Mouse (Mus musculus): Measurements from ENCODE around the gene Astn1. TPM values are rescaled to one million over a fixed set of nuclear protein-coding genes. Genes with fewer than 3 reads are reported as not detected.

Gene Astn1
- polyA plus RNA-seq, 1 experiment from 2014 or later, result 0.38 TPM

GRCm38 (mm10) chr1:158355177-158356050 is 6.7 kb upstream of the Astn1 start:
- no peak overlapping the region for H3K9ac ChIP-seq (ENCODE audit: low read depth, low read length)

GRCm38 (mm10) chr1:158356051-158356461 is 6.0 kb upstream of the Astn1 start, which contains the start of gene Brinp2:
Gene Brinp2 (minus strand): TSS chr1:158356326.
- H3K4me2 ChIP-seq (ENCODE audit: low read length), result peak within 1 kb of the TSS; percentile 79
- no peaks in the 10 kb centered on the region; the same call in 1 of the 2 replicates for H3K27me3 ChIP-seq (ENCODE audit: insufficient read depth, low read length)
- no peaks in the 10 kb centered on the region for H3K4me1 ChIP-seq (replicated peaks; ENCODE audit: insufficient read depth, low read length)
- H3K27ac ChIP-seq, result no peak within 1 kb of the TSS
- no peak for TF ChIP-seq CTCF (IDR thresholded peaks at IDR 0.05; ENCODE audit: low read depth)
- H3K9ac ChIP-seq (ENCODE audit: low read depth, low read length), result no peak within 1 kb of the TSS
- H3K36me3 ChIP-seq (ENCODE audit: insufficient read depth, low read length), result no peaks in the 10 kb centered on the region
- peak within 1 kb of the TSS; percentile 42 for H3K4me3 ChIP-seq (replicated peaks; ENCODE audit: low read depth, low read length)
- WGBS, result under 1% methylated on average over 30 of the region's 30 CpGs
- DNase-seq (ENCODE audit: low spot score) (peak; percentile 68), ATAC-seq (replicated peaks; ENCODE audit: low FRiP score, low read depth) (peak; percentile 95)
- no peaks in the 10 kb centered on the region for H3K9me3 ChIP-seq (replicated peaks; ENCODE audit: low read length)

More at GRCm38 (mm10) chr1:158355177-158356050, 6.7 kb upstream of the Astn1 start:
- H3K9me3 ChIP-seq (replicated peaks; ENCODE audit: low read length), result no peaks in the 10 kb centered on the region
- peak overlapping the region; percentile 42 for H3K4me3 ChIP-seq (replicated peaks; ENCODE audit: low read depth, low read length)
- TF ChIP-seq CTCF (IDR thresholded peaks at IDR 0.05; ENCODE audit: low read depth), result no peak
- H3K36me3 ChIP-seq (ENCODE audit: insufficient read depth, low read length), result no peaks in the 10 kb centered on the region
- 9% methylated on average over 28 of the region's 28 CpGs for WGBS
- H3K4me1 ChIP-seq (replicated peaks; ENCODE audit: insufficient read depth, low read length), result no peaks in the 10 kb centered on the region
- ATAC-seq (replicated peaks; ENCODE audit: low FRiP score, low read depth) (no peak), DNase-seq (ENCODE audit: low spot score) (peak; percentile 16)
- peak overlapping the region; percentile 79 for H3K4me2 ChIP-seq (ENCODE audit: low read length)
- H3K27me3 ChIP-seq (ENCODE audit: insufficient read depth, low read length), result no peaks in the 10 kb centered on the region; the same call in 1 of the 2 replicates
- no peak overlapping the region for H3K27ac ChIP-seq

- H3K9ac ChIP-seq (ENCODE audit: low read depth, low read length), result no peak overlapping the region
Observed at GRCm38 (mm10) chr1:158362292-158363101, 424 bp downstream of the Astn1 start.

GRCm38 (mm10) chr1:158364461-158364860 is 2.4 kb downstream of the Astn1 start:
- Histone ChIP-seq H3K27me3 (ENCODE audit: insufficient read depth, low read length) (peaks cover 11% of the 10 kb centered on the region; the same call in 1 of the 2 replicates), H3K4me2 (ENCODE audit: low read length) (no peak overlapping the region), H3K36me3 (ENCODE audit: insufficient read depth, low read length) (no peaks in the 10 kb centered on the region), H3K4me1 (replicated peaks; ENCODE audit: insufficient read depth, low read length) (0 out of 2 replicates have a peak, but pooled peaks cover 3% of the 10 kb centered on the region), H3K4me3 (replicated peaks; ENCODE audit: low read depth, low read length) (no peak overlapping the region), H3K9me3 (replicated peaks; ENCODE audit: low read length) (no peaks in the 10 kb centered on the region), H3K9ac (ENCODE audit: low read depth, low read length) (no peak overlapping the region), H3K27ac (no peak overlapping the region)
- ATAC-seq (replicated peaks; ENCODE audit: low FRiP score, low read depth), result no peak
- 69% methylated on average over 1 of the region's 1 CpGs for WGBS
- TF ChIP-seq CTCF (IDR thresholded peaks at IDR 0.05; ENCODE audit: low read depth), result no peak
- no peak for DNase-seq (ENCODE audit: low spot score)

More at GRCm38 (mm10) chr1:158362292-158363101, 424 bp downstream of the Astn1 start:
- Histone ChIP-seq H3K4me3 (replicated peaks; ENCODE audit: low read depth, low read length) (peak overlapping the region; percentile 28), H3K27me3 (ENCODE audit: insufficient read depth, low read length) (peaks cover 11% of the 10 kb centered on the region; the same call in 1 of the 2 replicates), H3K4me1 (replicated peaks; ENCODE audit: insufficient read depth, low read length) (0 out of 2 replicates have a peak, but pooled peaks cover 3% of the 10 kb centered on the region), H3K4me2 (ENCODE audit: low read length) (peak overlapping the region; percentile 59), H3K27ac (no peak overlapping the region), H3K36me3 (ENCODE audit: insufficient read depth, low read length) (no peaks in the 10 kb centered on the region), H3K9me3 (replicated peaks; ENCODE audit: low read length) (no peaks in the 10 kb centered on the region)
- WGBS, result under 1% methylated on average over 30 of the region's 37 CpGs
- ATAC-seq (replicated peaks; ENCODE audit: low FRiP score, low read depth) (no peak; the same call in 1 of the 2 replicates), DNase-seq (ENCODE audit: low spot score) (no peak)
- no peak for TF ChIP-seq CTCF (IDR thresholded peaks at IDR 0.05; ENCODE audit: low read depth)

- Histone ChIP-seq H3K4me2 (ENCODE audit: low read length) (no peak overlapping the region), H3K36me3 (ENCODE audit: insufficient read depth, low read length) (no peaks in the 10 kb centered on the region), H3K4me1 (replicated peaks; ENCODE audit: insufficient read depth, low read length) (no peaks in the 10 kb centered on the region), H3K27ac (no peak overlapping the region), H3K4me3 (replicated peaks; ENCODE audit: low read depth, low read length) (no peak overlapping the region), H3K9ac (ENCODE audit: low read depth, low read length) (no peak overlapping the region), H3K9me3 (replicated peaks; ENCODE audit: low read length) (no peaks in the 10 kb centered on the region), H3K27me3 (ENCODE audit: insufficient read depth, low read length) (no peaks in the 10 kb centered on the region)
- DNase-seq (ENCODE audit: low spot score) (no peak), ATAC-seq (replicated peaks; ENCODE audit: low FRiP score, low read depth) (no peak)
- WGBS, result 35% methylated on average over 6 of the region's 6 CpGs
- no peak for TF ChIP-seq CTCF (IDR thresholded peaks at IDR 0.05; ENCODE audit: low read depth)
Observed at GRCm38 (mm10) chr1:158382277-158382676, 20.2 kb downstream of the Astn1 start.

- Histone ChIP-seq H3K27me3 (ENCODE audit: insufficient read depth, low read length) (no peaks in the 10 kb centered on the region), H3K27ac (no peak overlapping the region), H3K4me3 (replicated peaks; ENCODE audit: low read depth, low read length) (no peak overlapping the region), H3K36me3 (ENCODE audit: insufficient read depth, low read length) (no peaks in the 10 kb centered on the region), H3K4me1 (replicated peaks; ENCODE audit: insufficient read depth, low read length) (no peaks in the 10 kb centered on the region), H3K4me2 (ENCODE audit: low read length) (no peak overlapping the region), H3K9me3 (replicated peaks; ENCODE audit: low read length) (no peaks in the 10 kb centered on the region), H3K9ac (ENCODE audit: low read depth, low read length) (no peak overlapping the region)
- WGBS, result 47% methylated on average over 3 of the region's 3 CpGs
- DNase-seq (ENCODE audit: low spot score), result no peak
- TF ChIP-seq CTCF (IDR thresholded peaks at IDR 0.05; ENCODE audit: low read depth), result no peak
- ATAC-seq (replicated peaks; ENCODE audit: low FRiP score, low read depth), result no peak
Observed at GRCm38 (mm10) chr1:158383210-158383609, 21.1 kb downstream of the Astn1 start.
